Mouse (Mus musculus): ENCODE measurements at regions not wholly inside any gene's neighbourhood (a gene's known extent, or its start where the extent isn't known, plus 50 kb on each side); places are given as distances from the start of the nearest gene placed in this dataset.

DNA sequence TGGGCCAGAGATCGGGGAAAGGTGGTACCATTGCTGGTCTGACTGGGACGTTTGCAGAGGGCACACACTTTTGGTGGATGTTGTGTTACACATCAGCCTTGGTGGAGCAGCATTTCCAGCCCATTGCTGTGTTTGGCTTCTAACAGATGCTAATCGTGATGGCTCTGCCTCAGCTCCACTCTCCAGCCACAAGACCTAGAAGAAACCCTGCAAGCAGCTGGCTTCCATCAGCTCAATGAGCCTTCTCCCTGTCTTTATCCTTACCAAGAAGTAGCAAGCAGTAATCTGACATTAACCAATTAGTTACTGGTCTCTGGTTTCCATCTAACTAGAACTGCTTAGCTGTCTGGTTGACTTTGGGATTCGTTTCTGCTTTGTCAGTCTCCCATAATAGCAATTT, 188.8 kb downstream of the Ly86 start:
- TF ChIP-seq CTCF (IDR thresholded peaks at IDR 0.05; ENCODE audit: insufficient read depth, low read length), result no peak
- TF ChIP-seq POLR2A (IDR thresholded peaks at IDR 0.05; ENCODE audit: borderline replicate concordance, extremely low read depth, low read depth, low read length), result no peak

Measured in lung, adult 2 months (tissue).